Mouse (Mus musculus) neural tube, embryonic 15.5 days (tissue): ENCODE data around the gene Nrp2. TPM values are rescaled to one million over a fixed set of nuclear protein-coding genes. Genes with fewer than 3 reads are reported as not detected.

ENCODE experiments used
- ATAC-seq: fragments of 200-750 bp; cut with Nextera tagmentation; 2 replicates; pipeline ENCODE4 v1.8.0; 2017; ENCODE audit warnings: mild to moderate bottlenecking, moderate TSS enrichment, moderate library complexity; ENCODE audit not compliant: low FRiP score
- H3K27ac ChIP-seq: fragments of 300-500 bp; sonication (generic); replicated peaks from 2 replicates; pipeline ENCODE4 v1.5.1; 2015; ENCODE audit warnings: mild to moderate bottlenecking, inconsistent platforms
- H3K27me3 ChIP-seq: fragments of 300-500 bp; sonication (generic); replicated peaks from 2 replicates; pipeline ENCODE4 v1.6.1; 2015; ENCODE audit warnings: inconsistent platforms
- H3K36me3 ChIP-seq: fragments of 300-500 bp; sonication (generic); 2 replicates; pipeline ENCODE4 v1.6.1; 2015; ENCODE audit warnings: inconsistent platforms
- H3K4me1 ChIP-seq: fragments of 300-500 bp; sonication (generic); 2 replicates; pipeline ENCODE4 v1.6.1; 2015; ENCODE audit warnings: inconsistent platforms
- H3K4me2 ChIP-seq: fragments of 300-500 bp; sonication (generic); 2 replicates; pipeline ENCODE4 v1.6.1; 2015; ENCODE audit warnings: inconsistent platforms, mild to moderate bottlenecking, moderate library complexity
- H3K4me3 ChIP-seq: fragments of 300-500 bp; sonication (generic); replicated peaks from 2 replicates; pipeline ENCODE4 v1.5.1; 2015; ENCODE audit warnings: mild to moderate bottlenecking, inconsistent platforms
- H3K9ac ChIP-seq: fragments of 300-500 bp; sonication (generic); replicated peaks from 2 replicates; pipeline ENCODE4 v1.6.1; 2015; ENCODE audit warnings: mild to moderate bottlenecking, inconsistent platforms
- H3K9me3 ChIP-seq: fragments of 300-500 bp; sonication (generic); replicated peaks from 2 replicates; pipeline ENCODE4 v1.6.1; 2016; ENCODE audit warnings: inconsistent platforms
- WGBS: fragments of 180-500 bp; shearing (Covaris S2); methylation state at CpG from one replicate; pipeline ENCODE4 v1.1.7; 2015; ENCODE audit warnings: mixed read lengths; 5-methylcytosine and 5-hydroxymethylcytosine counted together
- polyA plus RNA-seq: library from polyadenylated mRNA; unstranded; fragments of >200 nt; fragmentation: Nextera tagmentation; extraction: Ambion mirVana; gene quantifications from 2 replicates; pipeline ENCODE4 v1.2.1, GENCODE M21; 2015

Nrp2 gene
- polyA plus RNA-seq, 1 experiment from 2014 or later: 35.6 TPM

DNA sequence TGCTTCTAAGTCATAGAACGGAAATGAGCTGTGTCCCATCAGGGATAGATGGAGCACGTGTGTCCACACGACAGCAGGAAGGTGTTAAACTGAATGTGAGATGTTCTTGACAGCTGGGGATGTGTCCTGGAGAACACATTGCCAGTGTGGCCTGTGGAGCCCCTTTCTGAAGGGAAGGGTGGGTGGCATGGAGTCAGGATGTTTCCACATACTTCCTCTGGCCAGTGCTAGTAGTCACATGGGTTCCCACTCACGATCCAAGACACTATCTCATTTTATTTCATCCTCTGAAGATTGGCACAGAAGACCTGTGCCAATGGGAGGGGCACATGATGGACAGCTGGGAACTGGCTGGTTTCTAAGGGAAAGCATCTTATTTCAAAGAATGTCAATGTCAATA is 75.8 kb downstream of the Nrp2 start:
- WGBS: 84% methylated on average over 4 of the region's 4 CpGs
- Histone ChIP-seq H3K9ac (no peak overlapping the region), H3K4me2 (no peak overlapping the region), H3K4me1 (peaks cover 37% of the 10 kb centered on the region), H3K9me3 (no peaks in the 10 kb centered on the region), H3K27ac (no peak overlapping the region), H3K36me3 (peaks cover 12% of the 10 kb centered on the region), H3K4me3 (no peak overlapping the region), H3K27me3 (no peaks in the 10 kb centered on the region; the same call in 1 of the 2 replicates)
- ATAC-seq: no peak

DNA sequence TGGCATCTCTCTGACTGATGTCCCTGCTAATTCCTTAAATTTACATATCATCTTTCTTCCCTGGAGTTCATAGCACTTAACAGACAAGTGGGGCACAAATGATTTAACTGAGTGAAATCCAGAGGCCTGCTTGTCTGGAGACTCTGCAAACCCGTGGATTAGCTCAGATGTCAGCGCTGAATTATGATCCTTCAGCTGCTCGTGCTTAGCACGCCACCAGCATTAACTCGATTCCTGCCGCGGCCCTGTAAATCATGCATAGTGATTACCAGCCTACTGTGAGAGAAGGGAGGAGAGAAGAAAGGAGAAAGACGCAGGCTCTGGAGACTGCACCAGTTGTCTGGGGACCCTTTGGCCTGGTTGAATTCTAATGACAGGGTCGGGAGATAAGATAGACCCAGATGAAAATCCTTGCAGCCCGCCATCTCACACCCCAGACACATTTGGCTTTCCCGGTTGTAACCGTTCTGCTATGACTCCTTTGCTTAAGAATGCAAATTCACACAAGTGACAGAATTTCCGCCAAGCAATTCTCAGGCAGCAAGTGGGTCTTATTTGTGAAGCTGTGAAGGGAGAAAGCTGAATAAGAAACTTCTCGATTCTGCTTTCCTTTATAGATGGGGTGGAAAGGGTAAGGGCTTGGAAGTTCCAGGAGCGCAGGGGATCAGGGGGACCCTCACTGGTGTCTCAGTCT is 77.1 kb downstream of the Nrp2 start:
- peaks cover 38% of the 10 kb centered on the region for H3K4me1 ChIP-seq
- H3K9me3 ChIP-seq: no peaks in the 10 kb centered on the region
- H3K36me3 ChIP-seq: peaks cover 17% of the 10 kb centered on the region
- H3K4me3 ChIP-seq: no peak overlapping the region
- WGBS: 21% methylated on average over 15 of the region's 15 CpGs
- no peak overlapping the region for H3K4me2 ChIP-seq
- no peaks in the 10 kb centered on the region; the same call in 1 of the 2 replicates for H3K27me3 ChIP-seq
- peak overlapping the region; percentile 30 for H3K27ac ChIP-seq
- ATAC-seq: 0 out of 2 replicates have a peak, but pooled peaks have one; percentile 39
- no peak overlapping the region for H3K9ac ChIP-seq

DNA sequence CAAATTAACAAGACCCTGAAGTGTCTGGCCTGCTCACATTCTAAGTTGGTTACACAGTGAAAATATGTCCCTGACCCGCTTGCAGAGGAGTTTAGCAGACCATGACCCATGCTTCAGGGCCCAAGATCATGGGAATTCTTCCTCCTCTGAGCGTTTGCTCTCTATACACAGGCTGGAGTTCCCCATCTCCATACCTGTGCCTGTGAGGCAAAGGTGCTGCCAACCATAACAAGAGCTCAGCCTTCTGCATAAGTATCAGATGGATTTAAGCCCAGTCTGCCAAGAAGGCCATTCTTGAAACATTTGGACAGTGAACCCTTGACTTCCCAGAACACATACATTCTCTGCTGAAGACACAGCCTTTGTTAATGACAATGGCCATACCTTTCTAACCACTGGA is 79.1 kb downstream of the Nrp2 start:
- Histone ChIP-seq H3K4me1 (peaks cover 42% of the 10 kb centered on the region), H3K9ac (no peak overlapping the region), H3K27ac (no peak overlapping the region), H3K36me3 (peaks cover 17% of the 10 kb centered on the region), H3K4me2 (no peak overlapping the region), H3K4me3 (no peak overlapping the region), H3K27me3 (no peaks in the 10 kb centered on the region; the same call in 1 of the 2 replicates), H3K9me3 (no peaks in the 10 kb centered on the region)
- 88% methylated on average over 2 of the region's 2 CpGs for WGBS
- no peak for ATAC-seq

DNA sequence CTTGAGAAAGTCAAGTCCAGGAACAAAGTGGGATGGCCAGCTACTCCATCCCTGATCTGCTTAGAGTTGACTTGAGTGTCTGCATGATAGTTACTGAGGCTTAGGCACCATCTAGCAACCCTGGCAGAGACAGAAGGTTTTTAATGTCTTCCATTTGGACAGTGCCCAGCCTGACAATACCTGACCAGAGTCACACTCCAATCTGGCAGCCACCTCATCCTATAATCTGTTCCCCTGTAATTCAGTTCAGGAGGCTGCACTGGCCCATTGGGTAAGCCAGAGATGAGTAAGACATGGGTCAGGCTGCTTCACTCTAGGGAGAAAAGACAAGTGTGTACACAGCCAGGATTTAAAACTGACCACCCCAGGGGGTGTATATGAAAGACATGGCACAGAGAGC is 79.5 kb downstream of the Nrp2 start:
- Histone ChIP-seq H3K27ac (no peak overlapping the region), H3K4me3 (no peak overlapping the region), H3K36me3 (peaks cover 17% of the 10 kb centered on the region), H3K9ac (no peak overlapping the region), H3K4me1 (peaks cover 37% of the 10 kb centered on the region), H3K27me3 (no peaks in the 10 kb centered on the region; the same call in 1 of the 2 replicates), H3K9me3 (no peaks in the 10 kb centered on the region), H3K4me2 (no peak overlapping the region)
- ATAC-seq: no peak

DNA sequence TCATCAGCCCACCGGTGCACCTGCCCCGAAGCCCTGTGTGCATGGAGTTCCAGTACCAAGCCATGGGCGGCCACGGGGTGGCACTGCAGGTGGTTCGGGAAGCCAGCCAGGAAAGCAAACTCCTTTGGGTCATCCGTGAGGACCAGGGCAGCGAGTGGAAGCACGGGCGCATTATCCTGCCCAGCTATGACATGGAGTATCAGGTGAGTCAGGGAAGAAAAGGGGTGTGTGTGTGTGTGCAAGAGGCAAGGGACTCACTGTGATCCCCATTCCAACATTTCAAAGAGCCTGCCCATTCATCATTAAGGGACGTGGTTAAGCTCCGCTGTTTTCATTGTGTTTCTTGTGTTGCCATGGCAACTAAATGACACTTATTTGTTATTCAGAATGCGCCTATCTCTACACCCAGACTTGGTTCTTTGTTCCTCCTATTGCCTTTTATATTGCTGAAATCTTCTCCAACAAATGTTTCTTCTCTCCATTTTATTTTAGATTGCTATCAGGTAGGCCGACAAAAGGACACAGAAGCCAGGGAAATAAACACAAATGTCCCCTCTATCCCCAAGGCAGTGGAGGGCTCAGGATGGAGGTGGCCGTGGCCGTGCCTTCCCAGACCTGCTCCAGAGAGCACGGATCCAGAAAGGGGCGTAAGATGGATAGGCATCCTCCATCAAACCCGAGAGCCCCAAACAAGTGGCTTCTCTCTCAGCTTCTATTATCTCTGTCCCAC is 80.4 kb downstream of the Nrp2 start:
- WGBS: 54% methylated on average over 18 of the region's 18 CpGs
- no peaks in the 10 kb centered on the region; the same call in 1 of the 2 replicates for H3K27me3 ChIP-seq
- no peak overlapping the region for H3K4me2 ChIP-seq
- no peak overlapping the region for H3K9ac ChIP-seq
- H3K9me3 ChIP-seq: no peaks in the 10 kb centered on the region
- H3K27ac ChIP-seq: peak overlapping the region; percentile 41
- H3K4me3 ChIP-seq: no peak overlapping the region
- peak; percentile 9; the same call in 1 of the 2 replicates for ATAC-seq
- peaks cover 33% of the 10 kb centered on the region for H3K4me1 ChIP-seq
- H3K36me3 ChIP-seq: peaks cover 17% of the 10 kb centered on the region

GRCm38 (mm10) chr1:62784084-62784392 is 81.0 kb downstream of the Nrp2 start:
- Histone ChIP-seq H3K9ac (no peak overlapping the region), H3K36me3 (peaks cover 14% of the 10 kb centered on the region), H3K4me3 (no peak overlapping the region), H3K4me2 (no peak overlapping the region), H3K9me3 (no peaks in the 10 kb centered on the region), H3K27ac (peak overlapping the region; percentile 41), H3K4me1 (peaks cover 33% of the 10 kb centered on the region), H3K27me3 (no peaks in the 10 kb centered on the region; the same call in 1 of the 2 replicates)
- peak; percentile 37; the same call in 1 of the 2 replicates for ATAC-seq
- 48% methylated on average over 5 of the region's 5 CpGs for WGBS

DNA sequence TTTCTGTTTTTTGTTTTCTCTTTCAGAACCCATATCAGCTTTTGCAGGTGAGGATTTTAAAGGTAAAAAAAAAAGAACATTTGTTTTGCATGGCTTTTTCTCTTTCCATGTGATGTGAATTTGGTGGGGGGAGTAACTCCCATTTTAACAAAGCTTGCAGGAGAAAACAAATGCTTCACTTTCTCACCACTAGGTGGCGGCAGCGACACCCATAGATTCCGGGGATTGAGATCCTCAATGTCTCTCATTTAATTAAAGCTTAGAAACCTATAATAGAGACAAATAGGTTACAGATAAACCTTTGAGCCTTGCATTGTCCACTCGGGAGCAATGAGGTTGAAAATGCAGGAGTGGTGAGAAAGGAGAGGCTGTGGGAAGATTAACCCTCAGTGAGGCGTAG is 83.2 kb downstream of the Nrp2 start:
- Histone ChIP-seq H3K27ac (0 out of 2 replicates have a peak overlapping the region, but pooled peaks have one; percentile 7), H3K27me3 (no peaks in the 10 kb centered on the region; the same call in 1 of the 2 replicates), H3K9ac (no peak overlapping the region), H3K4me1 (peaks cover 21% of the 10 kb centered on the region), H3K9me3 (no peaks in the 10 kb centered on the region), H3K36me3 (peaks cover 8% of the 10 kb centered on the region; the same call in 1 of the 2 replicates), H3K4me2 (no peak overlapping the region), H3K4me3 (no peak overlapping the region)
- no peak for ATAC-seq
- 18% methylated on average over 5 of the region's 5 CpGs for WGBS

DNA sequence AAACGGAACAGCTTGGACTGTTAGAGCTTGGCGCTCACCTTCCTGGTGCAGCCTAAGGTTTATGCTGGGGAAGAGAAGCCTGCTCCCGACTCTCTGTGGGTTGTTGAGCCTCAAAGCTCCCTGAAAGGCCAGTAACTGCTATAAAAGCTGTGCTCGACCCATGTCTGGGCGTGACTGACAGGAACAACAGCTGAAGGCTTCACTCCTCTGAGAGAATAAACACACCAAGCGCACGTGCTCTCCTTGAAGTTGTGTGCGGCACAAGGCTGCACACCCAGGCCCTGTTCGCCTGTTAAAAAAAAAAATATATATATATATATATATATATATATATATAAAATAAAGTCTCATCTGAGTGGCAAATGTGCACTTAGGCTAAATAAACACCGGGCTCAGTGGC is 84.5 kb downstream of the Nrp2 start:
- peaks cover 21% of the 10 kb centered on the region for H3K4me1 ChIP-seq
- H3K9ac ChIP-seq: no peak overlapping the region
- 82% methylated on average over 10 of the region's 10 CpGs for WGBS

DNA sequence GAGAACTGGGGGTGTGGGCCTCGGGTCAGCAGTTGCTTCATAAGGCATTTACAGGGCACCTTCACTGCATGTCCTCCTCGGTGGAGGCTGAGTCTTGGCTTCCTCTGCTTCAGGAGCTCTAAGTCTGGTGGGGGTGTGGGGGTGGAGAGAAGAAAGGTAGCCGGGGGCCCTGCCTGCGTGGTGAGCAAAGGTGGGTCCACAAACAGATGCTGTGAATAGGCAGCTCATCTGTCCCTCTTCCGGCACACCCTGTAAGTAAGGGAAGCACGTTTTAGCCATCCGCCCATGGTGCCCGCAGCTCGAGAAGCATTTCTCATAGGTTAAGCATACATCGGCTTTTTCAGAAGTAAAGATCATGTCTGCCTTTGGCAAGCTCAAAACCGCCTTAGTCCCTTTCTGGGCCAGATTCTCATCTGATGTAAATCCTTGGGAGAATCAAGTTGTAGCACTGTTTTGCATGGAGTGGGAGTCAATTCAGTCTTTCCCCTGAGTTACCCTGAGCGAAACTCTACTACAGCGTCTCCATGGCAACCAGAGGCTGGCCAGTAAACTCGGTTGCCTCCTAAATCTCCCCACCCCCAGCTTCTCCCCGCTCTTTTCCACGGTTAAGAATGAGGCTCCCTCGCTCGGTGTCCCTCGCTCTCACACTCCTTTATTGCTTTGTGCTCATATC is 91.3 kb downstream of the Nrp2 start:
- Histone ChIP-seq H3K4me2 (peak overlapping the region; percentile 40), H3K4me3 (no peak overlapping the region), H3K27ac (peak overlapping the region; percentile 63), H3K4me1 (peaks cover 23% of the 10 kb centered on the region), H3K27me3 (no peaks in the 10 kb centered on the region), H3K36me3 (no peaks in the 10 kb centered on the region), H3K9me3 (no peaks in the 10 kb centered on the region), H3K9ac (no peak overlapping the region)
- WGBS: 18% methylated on average over 19 of the region's 19 CpGs
- ATAC-seq: peak; percentile 85

More for the DNA sequence above, 84.5 kb downstream of the Nrp2 start:
- Histone ChIP-seq H3K27me3 (no peaks in the 10 kb centered on the region; the same call in 1 of the 2 replicates), H3K4me2 (no peak overlapping the region), H3K9me3 (no peaks in the 10 kb centered on the region), H3K4me3 (no peak overlapping the region), H3K27ac (no peak overlapping the region), H3K36me3 (peaks cover 8% of the 10 kb centered on the region; the same call in 1 of the 2 replicates)
- ATAC-seq: no peak

- Histone ChIP-seq H3K4me1 (peaks cover 23% of the 10 kb centered on the region), H3K27me3 (no peaks in the 10 kb centered on the region), H3K4me3 (no peak overlapping the region), H3K27ac (peak overlapping the region; percentile 63), H3K9me3 (no peaks in the 10 kb centered on the region), H3K36me3 (no peaks in the 10 kb centered on the region), H3K9ac (no peak overlapping the region), H3K4me2 (peak overlapping the region; percentile 40)
- ATAC-seq: peak; percentile 23
- 39% methylated on average over 2 of the region's 2 CpGs for WGBS
These were observed 91.8 kb downstream of the Nrp2 start for GRCm38 (mm10) chr1:62794896-62795255.

GRCm38 (mm10) chr1:62795307-62796037 is 92.4 kb downstream of the Nrp2 start:
- 28% methylated on average over 28 of the region's 28 CpGs for WGBS
- Histone ChIP-seq H3K9me3 (no peaks in the 10 kb centered on the region), H3K27ac (no peak overlapping the region; the same call in 1 of the 2 replicates), H3K9ac (no peak overlapping the region), H3K4me3 (peak overlapping the region; percentile 24), H3K36me3 (no peaks in the 10 kb centered on the region), H3K4me1 (peaks cover 23% of the 10 kb centered on the region), H3K27me3 (no peaks in the 10 kb centered on the region), H3K4me2 (peak overlapping the region; percentile 50)
- peak; percentile 54 for ATAC-seq
